Mouse (Mus musculus): ENCODE measurements around the gene Ccdc148. TPM values are rescaled to one million over a fixed set of nuclear protein-coding genes. Genes with fewer than 3 reads are reported as not detected.

Gene Ccdc148
- polyA plus RNA-seq, 1 experiment from 2014 or later, result 1.0 TPM

GRCm38 (mm10) chr2:59184107-59185064, 23.9 kb upstream of the Ccdc148 start:
- no peak overlapping the region for H3K27ac ChIP-seq (ENCODE audit: low read length)
- no peak overlapping the region for H3K4me2 ChIP-seq (ENCODE audit: low read depth, low read length)
- H3K9me3 ChIP-seq (replicated peaks; ENCODE audit: control insufficient read depth, low read length), result no peaks in the 10 kb centered on the region
- H3K36me3 ChIP-seq (ENCODE audit: control insufficient read depth, insufficient read depth), result peaks cover 7% of the 10 kb centered on the region
- H3K4me1 ChIP-seq (ENCODE audit: control insufficient read depth, insufficient read depth, low read length), result peaks cover 7% of the 10 kb centered on the region
- WGBS, result 90% methylated on average over 11 of the region's 11 CpGs
- no peaks in the 10 kb centered on the region for H3K27me3 ChIP-seq (ENCODE audit: control insufficient read depth, insufficient read depth, low read length)
- no peak for ATAC-seq (replicated peaks; ENCODE audit: extremely low read depth, insufficient read depth, low FRiP score)
- no peak overlapping the region for H3K4me3 ChIP-seq (ENCODE audit: low read length)
- H3K9ac ChIP-seq (ENCODE audit: low read length), result no peak overlapping the region

- H3K9me3 ChIP-seq (replicated peaks; ENCODE audit: control insufficient read depth, low read length), result no peaks in the 10 kb centered on the region
- no peak overlapping the region for H3K27ac ChIP-seq (ENCODE audit: low read length)
- no peak overlapping the region for H3K9ac ChIP-seq (ENCODE audit: low read length)
- peaks cover 12% of the 10 kb centered on the region for H3K4me1 ChIP-seq (ENCODE audit: control insufficient read depth, insufficient read depth, low read length)
- peaks cover 7% of the 10 kb centered on the region for H3K36me3 ChIP-seq (ENCODE audit: control insufficient read depth, insufficient read depth)
- H3K27me3 ChIP-seq (ENCODE audit: control insufficient read depth, insufficient read depth, low read length), result no peaks in the 10 kb centered on the region
- WGBS, result 79% methylated on average over 4 of the region's 4 CpGs
- no peak for ATAC-seq (replicated peaks; ENCODE audit: extremely low read depth, insufficient read depth, low FRiP score)
- H3K4me2 ChIP-seq (ENCODE audit: low read depth, low read length), result no peak overlapping the region
- no peak overlapping the region for H3K4me3 ChIP-seq (ENCODE audit: low read length)
Observed at GRCm38 (mm10) chr2:59183541-59183940, 23.1 kb upstream of the Ccdc148 start.

GRCm38 (mm10) chr2:59181321-59182113, 21.0 kb upstream of the Ccdc148 start:
- ATAC-seq (replicated peaks; ENCODE audit: extremely low read depth, insufficient read depth, low FRiP score), result no peak
- Histone ChIP-seq H3K9me3 (replicated peaks; ENCODE audit: control insufficient read depth, low read length) (no peaks in the 10 kb centered on the region), H3K27me3 (ENCODE audit: control insufficient read depth, insufficient read depth, low read length) (no peaks in the 10 kb centered on the region), H3K9ac (ENCODE audit: low read length) (no peak overlapping the region), H3K36me3 (ENCODE audit: control insufficient read depth, insufficient read depth) (no peaks in the 10 kb centered on the region), H3K27ac (ENCODE audit: low read length) (no peak overlapping the region), H3K4me2 (ENCODE audit: low read depth, low read length) (no peak overlapping the region), H3K4me1 (ENCODE audit: control insufficient read depth, insufficient read depth, low read length) (peaks cover 13% of the 10 kb centered on the region), H3K4me3 (ENCODE audit: low read length) (no peak overlapping the region)
- WGBS, result 86% methylated on average over 15 of the region's 15 CpGs

- no peak for ATAC-seq (replicated peaks; ENCODE audit: extremely low read depth, insufficient read depth, low FRiP score)
- no peak overlapping the region for H3K4me2 ChIP-seq (ENCODE audit: low read depth, low read length)
Observed at GRCm38 (mm10) chr2:59179487-59179886, 19.0 kb upstream of the Ccdc148 start.

GRCm38 (mm10) chr2:59178960-59179359, 18.5 kb upstream of the Ccdc148 start:
- ATAC-seq (replicated peaks; ENCODE audit: extremely low read depth, insufficient read depth, low FRiP score), result no peak
- Histone ChIP-seq H3K9ac (ENCODE audit: low read length) (no peak overlapping the region), H3K4me2 (ENCODE audit: low read depth, low read length) (no peak overlapping the region), H3K9me3 (replicated peaks; ENCODE audit: control insufficient read depth, low read length) (no peaks in the 10 kb centered on the region), H3K27me3 (ENCODE audit: control insufficient read depth, insufficient read depth, low read length) (no peaks in the 10 kb centered on the region), H3K27ac (ENCODE audit: low read length) (no peak overlapping the region), H3K36me3 (ENCODE audit: control insufficient read depth, insufficient read depth) (no peaks in the 10 kb centered on the region), H3K4me1 (ENCODE audit: control insufficient read depth, insufficient read depth, low read length) (peaks cover 13% of the 10 kb centered on the region), H3K4me3 (ENCODE audit: low read length) (no peak overlapping the region)
- WGBS, result 62% methylated on average over 4 of the region's 4 CpGs

More at GRCm38 (mm10) chr2:59179487-59179886, 19.0 kb upstream of the Ccdc148 start:
- Histone ChIP-seq H3K36me3 (ENCODE audit: control insufficient read depth, insufficient read depth) (no peaks in the 10 kb centered on the region), H3K9ac (ENCODE audit: low read length) (no peak overlapping the region), H3K27ac (ENCODE audit: low read length) (no peak overlapping the region), H3K4me3 (ENCODE audit: low read length) (no peak overlapping the region), H3K9me3 (replicated peaks; ENCODE audit: control insufficient read depth, low read length) (no peaks in the 10 kb centered on the region), H3K27me3 (ENCODE audit: control insufficient read depth, insufficient read depth, low read length) (no peaks in the 10 kb centered on the region), H3K4me1 (ENCODE audit: control insufficient read depth, insufficient read depth, low read length) (peaks cover 13% of the 10 kb centered on the region)
- 54% methylated on average over 5 of the region's 5 CpGs for WGBS

- no peak overlapping the region for H3K27ac ChIP-seq (ENCODE audit: low read length)
- H3K4me3 ChIP-seq (ENCODE audit: low read length), result no peak overlapping the region
- peaks cover 13% of the 10 kb centered on the region for H3K4me1 ChIP-seq (ENCODE audit: control insufficient read depth, insufficient read depth, low read length)
- H3K27me3 ChIP-seq (ENCODE audit: control insufficient read depth, insufficient read depth, low read length), result no peaks in the 10 kb centered on the region
- no peak overlapping the region for H3K4me2 ChIP-seq (ENCODE audit: low read depth, low read length)
- WGBS, result 85% methylated on average over 8 of the region's 8 CpGs
- no peaks in the 10 kb centered on the region for H3K9me3 ChIP-seq (replicated peaks; ENCODE audit: control insufficient read depth, low read length)
- ATAC-seq (replicated peaks; ENCODE audit: extremely low read depth, insufficient read depth, low FRiP score), result no peak
- no peak overlapping the region for H3K9ac ChIP-seq (ENCODE audit: low read length)
- H3K36me3 ChIP-seq (ENCODE audit: control insufficient read depth, insufficient read depth), result no peaks in the 10 kb centered on the region
Observed at GRCm38 (mm10) chr2:59178191-59178590, 17.7 kb upstream of the Ccdc148 start.

- Histone ChIP-seq H3K4me3 (ENCODE audit: low read length) (no peak overlapping the region), H3K4me1 (ENCODE audit: control insufficient read depth, insufficient read depth, low read length) (peaks cover 27% of the 10 kb centered on the region), H3K4me2 (ENCODE audit: low read depth, low read length) (no peak overlapping the region), H3K27ac (ENCODE audit: low read length) (no peak overlapping the region), H3K36me3 (ENCODE audit: control insufficient read depth, insufficient read depth) (no peaks in the 10 kb centered on the region), H3K27me3 (ENCODE audit: control insufficient read depth, insufficient read depth, low read length) (no peaks in the 10 kb centered on the region), H3K9ac (ENCODE audit: low read length) (no peak overlapping the region), H3K9me3 (replicated peaks; ENCODE audit: control insufficient read depth, low read length) (no peaks in the 10 kb centered on the region)
- WGBS, result 89% methylated on average over 6 of the region's 6 CpGs
- ATAC-seq (replicated peaks; ENCODE audit: extremely low read depth, insufficient read depth, low FRiP score), result no peak
Observed at GRCm38 (mm10) chr2:59175926-59176325, 15.4 kb upstream of the Ccdc148 start.

GRCm38 (mm10) chr2:59171533-59171932, 11.1 kb upstream of the Ccdc148 start:
- 56% methylated on average over 5 of the region's 5 CpGs for WGBS
- H3K4me2 ChIP-seq (ENCODE audit: low read depth, low read length), result no peak overlapping the region
- H3K9ac ChIP-seq (ENCODE audit: low read length), result no peak overlapping the region
- no peak for ATAC-seq (replicated peaks; ENCODE audit: extremely low read depth, insufficient read depth, low FRiP score)
- no peaks in the 10 kb centered on the region for H3K36me3 ChIP-seq (ENCODE audit: control insufficient read depth, insufficient read depth)
- H3K4me1 ChIP-seq (ENCODE audit: control insufficient read depth, insufficient read depth, low read length), result peaks cover 27% of the 10 kb centered on the region
- H3K4me3 ChIP-seq (ENCODE audit: low read length), result no peak overlapping the region
- H3K27me3 ChIP-seq (ENCODE audit: control insufficient read depth, insufficient read depth, low read length), result no peaks in the 10 kb centered on the region
- no peaks in the 10 kb centered on the region for H3K9me3 ChIP-seq (replicated peaks; ENCODE audit: control insufficient read depth, low read length)
- no peak overlapping the region; the same call in 1 of the 2 replicates for H3K27ac ChIP-seq (ENCODE audit: low read length)

- 92% methylated on average over 5 of the region's 5 CpGs for WGBS
- Histone ChIP-seq H3K27ac (ENCODE audit: low read length) (no peak overlapping the region), H3K9me3 (replicated peaks; ENCODE audit: control insufficient read depth, low read length) (no peaks in the 10 kb centered on the region), H3K4me3 (ENCODE audit: low read length) (no peak overlapping the region), H3K4me2 (ENCODE audit: low read depth, low read length) (no peak overlapping the region), H3K4me1 (ENCODE audit: control insufficient read depth, insufficient read depth, low read length) (peaks cover 27% of the 10 kb centered on the region), H3K36me3 (ENCODE audit: control insufficient read depth, insufficient read depth) (no peaks in the 10 kb centered on the region), H3K9ac (ENCODE audit: low read length) (no peak overlapping the region), H3K27me3 (ENCODE audit: control insufficient read depth, insufficient read depth, low read length) (no peaks in the 10 kb centered on the region)
- no peak for ATAC-seq (replicated peaks; ENCODE audit: extremely low read depth, insufficient read depth, low FRiP score)
Observed at GRCm38 (mm10) chr2:59170593-59170992, 10.1 kb upstream of the Ccdc148 start.
